Mouse (Mus musculus): Measurements from ENCODE around the gene Tm9sf4. TPM values are rescaled to one million over a fixed set of nuclear protein-coding genes. Genes with fewer than 3 reads are reported as not detected.

The Tm9sf4 gene
- 84.0 and 84.3 TPM in 2 replicates for polyA plus RNA-seq (2014; fragmentation: Nextera tagmentation; extraction: Ambion mirVana)

- Histone ChIP-seq H3K27me3 (ENCODE audit: control insufficient read depth, insufficient read depth, low read length) (no peaks in the 10 kb centered on the region), H3K4me1 (replicated peaks; ENCODE audit: control insufficient read depth, insufficient read depth, low read length) (peaks cover 9% of the 10 kb centered on the region), H3K9me3 (ENCODE audit: control insufficient read depth, low read length) (no peaks in the 10 kb centered on the region), H3K36me3 (replicated peaks; ENCODE audit: control insufficient read depth, insufficient read depth) (no peaks in the 10 kb centered on the region), H3K9ac (peak within 1 kb of the TSS; percentile 89), H3K4me2 (replicated peaks) (peak within 1 kb of the TSS; percentile 69), H3K27ac (peak within 1 kb of the TSS; percentile 96), H3K4me3 (replicated peaks; ENCODE audit: low read length) (peak within 1 kb of the TSS; percentile 70)
- DNase-seq (ENCODE audit: low spot score), result peak; percentile 96
- 8% methylated on average over 34 of the region's 34 CpGs for WGBS
- ATAC-seq (ENCODE audit: low FRiP score), result peak; percentile 95
Observed at GRCm38 (mm10) chr2:153160844-153161683, at the start of gene Tm9sf4. Gene Tm9sf4, plus strand, starts transcription at chr2:153161303.

GRCm38 (mm10) chr2:153115679-153116081 lies 45.4 kb upstream of the Tm9sf4 start:
- Histone ChIP-seq H3K9me3 (ENCODE audit: control insufficient read depth, low read length) (no peaks in the 10 kb centered on the region), H3K36me3 (replicated peaks; ENCODE audit: control insufficient read depth, insufficient read depth) (no peaks in the 10 kb centered on the region), H3K4me2 (replicated peaks) (no peak overlapping the region), H3K4me3 (replicated peaks; ENCODE audit: low read length) (no peak overlapping the region), H3K27ac (no peak overlapping the region), H3K4me1 (replicated peaks; ENCODE audit: control insufficient read depth, insufficient read depth, low read length) (no peaks in the 10 kb centered on the region), H3K27me3 (ENCODE audit: control insufficient read depth, insufficient read depth, low read length) (no peaks in the 10 kb centered on the region), H3K9ac (no peak overlapping the region)
- DNase-seq (ENCODE audit: low spot score), result no peak
- ATAC-seq (ENCODE audit: low FRiP score), result no peak
- WGBS, result 84% methylated on average over 4 of the region's 4 CpGs

GRCm38 (mm10) chr2:153117051-153117486 lies 44.0 kb upstream of the Tm9sf4 start:
- no peak for DNase-seq (ENCODE audit: low spot score)
- ATAC-seq (ENCODE audit: low FRiP score), result no peak
- 85% methylated on average over 7 of the region's 7 CpGs for WGBS

GRCm38 (mm10) chr2:153119488-153119887 lies 41.6 kb upstream of the Tm9sf4 start:
- WGBS, result 91% methylated on average over 6 of the region's 6 CpGs
- no peak for ATAC-seq (ENCODE audit: low FRiP score)
- no peaks in the 10 kb centered on the region for H3K4me1 ChIP-seq (replicated peaks; ENCODE audit: control insufficient read depth, insufficient read depth, low read length)

More at GRCm38 (mm10) chr2:153117051-153117486, 44.0 kb upstream of the Tm9sf4 start:
- H3K4me1 ChIP-seq (replicated peaks; ENCODE audit: control insufficient read depth, insufficient read depth, low read length), result no peaks in the 10 kb centered on the region
- H3K4me2 ChIP-seq (replicated peaks), result no peak overlapping the region
- H3K27ac ChIP-seq, result no peak overlapping the region
- no peak overlapping the region for H3K4me3 ChIP-seq (replicated peaks; ENCODE audit: low read length)
- H3K9me3 ChIP-seq (ENCODE audit: control insufficient read depth, low read length), result no peaks in the 10 kb centered on the region
- no peaks in the 10 kb centered on the region for H3K36me3 ChIP-seq (replicated peaks; ENCODE audit: control insufficient read depth, insufficient read depth)
- no peak overlapping the region for H3K9ac ChIP-seq
- no peaks in the 10 kb centered on the region for H3K27me3 ChIP-seq (ENCODE audit: control insufficient read depth, insufficient read depth, low read length)

GRCm38 (mm10) chr2:153120126-153120525 lies 41.0 kb upstream of the Tm9sf4 start:
- no peak overlapping the region for H3K9ac ChIP-seq
- no peak for ATAC-seq (ENCODE audit: low FRiP score)
- 72% methylated on average over 8 of the region's 8 CpGs for WGBS

More at GRCm38 (mm10) chr2:153119488-153119887, 41.6 kb upstream of the Tm9sf4 start:
- H3K4me2 ChIP-seq (replicated peaks), result no peak overlapping the region
- no peak for DNase-seq (ENCODE audit: low spot score)
- H3K27ac ChIP-seq, result no peak overlapping the region
- H3K9ac ChIP-seq, result no peak overlapping the region
- no peaks in the 10 kb centered on the region for H3K27me3 ChIP-seq (ENCODE audit: control insufficient read depth, insufficient read depth, low read length)
- H3K36me3 ChIP-seq (replicated peaks; ENCODE audit: control insufficient read depth, insufficient read depth), result no peaks in the 10 kb centered on the region
- H3K9me3 ChIP-seq (ENCODE audit: control insufficient read depth, low read length), result no peaks in the 10 kb centered on the region
- no peak overlapping the region for H3K4me3 ChIP-seq (replicated peaks; ENCODE audit: low read length)

GRCm38 (mm10) chr2:153121821-153122615 lies 39.1 kb upstream of the Tm9sf4 start:
- Histone ChIP-seq H3K4me3 (replicated peaks; ENCODE audit: low read length) (no peak overlapping the region), H3K27ac (no peak overlapping the region), H3K36me3 (replicated peaks; ENCODE audit: control insufficient read depth, insufficient read depth) (no peaks in the 10 kb centered on the region), H3K27me3 (ENCODE audit: control insufficient read depth, insufficient read depth, low read length) (no peaks in the 10 kb centered on the region), H3K4me2 (replicated peaks) (no peak overlapping the region), H3K9me3 (ENCODE audit: control insufficient read depth, low read length) (no peaks in the 10 kb centered on the region), H3K9ac (no peak overlapping the region), H3K4me1 (replicated peaks; ENCODE audit: control insufficient read depth, insufficient read depth, low read length) (no peaks in the 10 kb centered on the region)
- ATAC-seq (ENCODE audit: low FRiP score), result no peak
- WGBS, result 64% methylated on average over 8 of the region's 8 CpGs
- DNase-seq (ENCODE audit: low spot score), result no peak

More at GRCm38 (mm10) chr2:153120126-153120525, 41.0 kb upstream of the Tm9sf4 start:
- Histone ChIP-seq H3K4me2 (replicated peaks) (no peak overlapping the region), H3K9me3 (ENCODE audit: control insufficient read depth, low read length) (no peaks in the 10 kb centered on the region), H3K27me3 (ENCODE audit: control insufficient read depth, insufficient read depth, low read length) (no peaks in the 10 kb centered on the region), H3K4me1 (replicated peaks; ENCODE audit: control insufficient read depth, insufficient read depth, low read length) (no peaks in the 10 kb centered on the region), H3K27ac (no peak overlapping the region), H3K4me3 (replicated peaks; ENCODE audit: low read length) (no peak overlapping the region), H3K36me3 (replicated peaks; ENCODE audit: control insufficient read depth, insufficient read depth) (no peaks in the 10 kb centered on the region)
- DNase-seq (ENCODE audit: low spot score), result no peak

GRCm38 (mm10) chr2:153122701-153123100 lies 38.4 kb upstream of the Tm9sf4 start:
- ATAC-seq (ENCODE audit: low FRiP score) (no peak), DNase-seq (ENCODE audit: low spot score) (no peak)
- Histone ChIP-seq H3K9ac (no peak overlapping the region), H3K9me3 (ENCODE audit: control insufficient read depth, low read length) (no peaks in the 10 kb centered on the region), H3K4me2 (replicated peaks) (no peak overlapping the region), H3K27ac (no peak overlapping the region), H3K4me1 (replicated peaks; ENCODE audit: control insufficient read depth, insufficient read depth, low read length) (no peaks in the 10 kb centered on the region), H3K4me3 (replicated peaks; ENCODE audit: low read length) (no peak overlapping the region), H3K36me3 (replicated peaks; ENCODE audit: control insufficient read depth, insufficient read depth) (no peaks in the 10 kb centered on the region), H3K27me3 (ENCODE audit: control insufficient read depth, insufficient read depth, low read length) (no peaks in the 10 kb centered on the region)
- WGBS, result 88% methylated on average over 7 of the region's 7 CpGs

GRCm38 (mm10) chr2:153125875-153126274 lies 35.2 kb upstream of the Tm9sf4 start:
- WGBS, result 58% methylated on average over 5 of the region's 5 CpGs
- DNase-seq (ENCODE audit: low spot score) (no peak), ATAC-seq (ENCODE audit: low FRiP score) (no peak)
- Histone ChIP-seq H3K4me1 (replicated peaks; ENCODE audit: control insufficient read depth, insufficient read depth, low read length) (no peaks in the 10 kb centered on the region), H3K27ac (no peak overlapping the region), H3K9ac (no peak overlapping the region), H3K27me3 (ENCODE audit: control insufficient read depth, insufficient read depth, low read length) (no peaks in the 10 kb centered on the region), H3K9me3 (ENCODE audit: control insufficient read depth, low read length) (no peaks in the 10 kb centered on the region), H3K4me3 (replicated peaks; ENCODE audit: low read length) (no peak overlapping the region), H3K4me2 (replicated peaks) (no peak overlapping the region), H3K36me3 (replicated peaks; ENCODE audit: control insufficient read depth, insufficient read depth) (no peaks in the 10 kb centered on the region)

GRCm38 (mm10) chr2:153131019-153131418 lies 30.1 kb upstream of the Tm9sf4 start:
- Histone ChIP-seq H3K4me3 (replicated peaks; ENCODE audit: low read length) (no peak overlapping the region), H3K4me1 (replicated peaks; ENCODE audit: control insufficient read depth, insufficient read depth, low read length) (no peaks in the 10 kb centered on the region), H3K27ac (no peak overlapping the region), H3K27me3 (ENCODE audit: control insufficient read depth, insufficient read depth, low read length) (no peaks in the 10 kb centered on the region), H3K36me3 (replicated peaks; ENCODE audit: control insufficient read depth, insufficient read depth) (no peaks in the 10 kb centered on the region), H3K9me3 (ENCODE audit: control insufficient read depth, low read length) (no peaks in the 10 kb centered on the region), H3K9ac (no peak overlapping the region), H3K4me2 (replicated peaks) (no peak overlapping the region)
- no peak for ATAC-seq (ENCODE audit: low FRiP score)
- no peak for DNase-seq (ENCODE audit: low spot score)
- 24% methylated on average over 6 of the region's 6 CpGs for WGBS

Data from hindbrain, embryonic 14.5 days (tissue).